Mouse (Mus musculus) heart, postnatal 0 days (tissue): ENCODE measurements around the gene Dock7.

ENCODE experiments used
- CTCF ChIP-seq: IDR thresholded peaks from 2 replicates; pipeline ENCODE4 v1.5.1; 2016; ENCODE audit warnings: antibody characterized with exemption, control low read depth, low read depth
- EP300 ChIP-seq: IDR thresholded peaks from 2 replicates; pipeline ENCODE4 v1.6.1; 2016; ENCODE audit warnings: antibody characterized with exemption, low read depth

- no peak for TF ChIP-seq CTCF
- no peak for TF ChIP-seq EP300
Measured at GRCm38 (mm10) chr4:98924906-98925178, 195.9 kb downstream of the Dock7 start.
